Mouse (Mus musculus): ENCODE data around the gene Zfp385b. TPM values are rescaled to one million over a fixed set of nuclear protein-coding genes. Genes with fewer than 3 reads are reported as not detected.

Zfp385b gene
- polyA plus RNA-seq, 1 experiment = 1.7 TPM

DNA sequence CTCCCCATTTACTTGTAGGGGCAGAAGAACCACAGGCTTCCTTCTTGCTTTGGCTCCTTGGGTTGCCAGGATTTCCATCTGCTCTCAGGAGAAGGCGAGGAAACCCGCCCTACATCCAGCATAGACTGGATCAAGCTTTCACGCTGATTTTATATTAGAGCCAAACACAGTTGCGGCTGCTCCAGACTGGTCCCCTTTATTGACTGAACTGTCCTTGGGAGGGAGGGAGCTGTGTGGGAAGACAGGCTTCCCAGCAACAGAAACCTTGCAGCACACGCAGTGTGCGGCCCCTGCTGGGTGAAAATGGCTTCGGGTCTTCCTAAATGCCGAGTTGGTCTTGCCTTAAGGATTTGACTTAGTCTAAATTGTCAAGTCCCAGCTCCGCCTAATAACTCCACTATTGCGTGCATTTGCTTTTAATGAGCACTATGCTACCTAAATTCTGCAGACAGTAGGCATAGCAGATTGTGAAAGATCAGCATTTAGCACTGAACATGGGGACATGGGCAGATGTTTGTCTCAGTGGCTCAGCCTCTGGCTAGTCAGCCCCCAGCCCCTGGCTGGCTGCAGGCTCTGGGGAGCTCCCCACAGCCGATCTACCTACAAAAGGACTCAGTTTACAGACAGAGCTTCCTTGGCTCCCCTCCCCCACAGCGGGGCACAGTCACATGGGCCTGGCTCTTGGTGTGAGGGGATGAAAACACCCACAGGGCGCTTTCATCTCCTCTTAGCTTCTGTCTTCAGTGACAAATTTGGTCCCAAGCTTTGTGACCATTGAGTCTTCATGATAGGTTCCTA, 417.8 kb downstream of the Zfp385b start:
- Histone ChIP-seq H3K4me3 (ENCODE audit: insufficient read depth, low read length) (no peak overlapping the region), H3K27ac (ENCODE audit: insufficient read depth, low read length) (no peak overlapping the region), H3K4me1 (ENCODE audit: control insufficient read depth, insufficient read depth, low read length) (no peaks in the 10 kb centered on the region)
- TF ChIP-seq POLR2A (IDR thresholded peaks at IDR 0.05; ENCODE audit: low read depth, low read length) = no peak
- no peak for TF ChIP-seq CTCF (IDR thresholded peaks at IDR 0.05; ENCODE audit: borderline replicate concordance, insufficient read depth, low read length)

- no peak overlapping the region for H3K27ac ChIP-seq (ENCODE audit: insufficient read depth, low read length)
- TF ChIP-seq POLR2A (IDR thresholded peaks at IDR 0.05; ENCODE audit: low read depth, low read length) = no peak
- TF ChIP-seq CTCF (IDR thresholded peaks at IDR 0.05; ENCODE audit: borderline replicate concordance, insufficient read depth, low read length) = no peak
- no peak overlapping the region for H3K4me3 ChIP-seq (ENCODE audit: insufficient read depth, low read length)
- no peaks in the 10 kb centered on the region for H3K4me1 ChIP-seq (ENCODE audit: control insufficient read depth, insufficient read depth, low read length)
These were observed 425.6 kb downstream of the Zfp385b start for GRCm38 (mm10) chr2:77393881-77394280.

DNA sequence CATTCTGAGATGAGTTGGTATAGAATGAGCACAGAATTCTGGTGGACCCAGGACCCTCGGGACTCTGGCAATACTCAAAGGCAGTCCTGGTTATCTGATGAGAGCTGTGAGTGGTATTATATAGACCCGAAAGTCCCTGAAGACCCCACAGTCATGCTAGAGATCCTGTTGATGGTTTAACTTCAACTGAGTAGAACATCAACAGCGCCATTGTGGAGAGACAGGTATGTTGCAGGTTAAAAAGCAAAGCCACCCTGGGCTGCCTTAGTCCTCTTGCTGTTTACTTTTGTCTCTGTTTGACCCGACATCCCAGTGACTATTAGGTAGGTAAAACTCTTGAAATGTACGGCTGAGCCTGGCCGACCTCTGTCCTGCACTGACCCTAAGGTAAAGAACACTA, 431.3 kb downstream of the Zfp385b start:
- no peak overlapping the region for H3K4me3 ChIP-seq (ENCODE audit: insufficient read depth, low read length)
- H3K27ac ChIP-seq (ENCODE audit: insufficient read depth, low read length) = no peak overlapping the region
- H3K4me1 ChIP-seq (ENCODE audit: control insufficient read depth, insufficient read depth, low read length) = no peaks in the 10 kb centered on the region
- TF ChIP-seq POLR2A (IDR thresholded peaks at IDR 0.05; ENCODE audit: low read depth, low read length) (no peak), CTCF (IDR thresholded peaks at IDR 0.05; ENCODE audit: borderline replicate concordance, insufficient read depth, low read length) (no peak)

DNA sequence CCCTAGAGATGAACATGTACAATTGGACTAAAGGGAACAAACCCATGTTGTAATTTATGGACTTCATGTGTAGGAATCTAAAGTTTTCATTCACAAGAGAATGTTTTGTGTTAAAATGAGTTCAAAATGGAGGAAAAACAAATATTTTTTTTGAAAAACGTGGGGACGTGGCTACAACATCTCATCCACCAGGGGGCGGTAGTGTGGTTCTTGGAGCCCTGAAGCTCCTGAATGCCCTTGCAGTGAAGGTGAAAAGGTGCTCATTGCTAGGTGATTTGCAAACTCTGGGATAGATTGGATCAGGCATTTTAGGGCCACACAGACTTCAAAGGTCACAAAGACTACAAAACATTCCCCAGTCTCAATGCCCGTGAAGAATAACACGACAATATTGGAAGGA, 432.9 kb downstream of the Zfp385b start:
- TF ChIP-seq CTCF (IDR thresholded peaks at IDR 0.05; ENCODE audit: borderline replicate concordance, insufficient read depth, low read length) = peak; percentile 41; the same call in 1 of the 2 replicates
- no peak for TF ChIP-seq POLR2A (IDR thresholded peaks at IDR 0.05; ENCODE audit: low read depth, low read length)
- Histone ChIP-seq H3K4me1 (ENCODE audit: control insufficient read depth, insufficient read depth, low read length) (no peaks in the 10 kb centered on the region), H3K27ac (ENCODE audit: insufficient read depth, low read length) (no peak overlapping the region), H3K4me3 (ENCODE audit: insufficient read depth, low read length) (no peak overlapping the region)

DNA sequence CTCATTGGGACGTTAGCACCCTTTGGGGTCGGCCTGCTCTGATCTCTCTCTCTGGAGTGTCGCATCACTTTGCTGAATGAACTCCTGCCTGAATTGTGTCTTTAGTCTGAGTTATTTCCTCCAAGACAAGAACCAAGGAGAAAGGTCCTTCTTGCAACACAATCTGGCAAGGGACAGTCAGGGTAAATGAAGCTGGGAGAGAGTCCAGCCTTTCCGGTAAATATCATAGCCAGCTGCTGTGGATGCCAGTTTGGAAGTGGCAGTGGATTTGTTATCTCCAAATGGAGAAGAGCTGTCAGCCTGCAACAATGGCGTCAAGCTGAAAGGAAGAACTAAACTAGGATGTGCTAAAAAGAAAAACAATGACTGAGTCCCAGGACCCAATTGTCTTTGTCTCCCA, 436.7 kb downstream of the Zfp385b start:
- H3K4me1 ChIP-seq (ENCODE audit: control insufficient read depth, insufficient read depth, low read length) = no peaks in the 10 kb centered on the region
- no peak overlapping the region for H3K4me3 ChIP-seq (ENCODE audit: insufficient read depth, low read length)
- no peak overlapping the region for H3K27ac ChIP-seq (ENCODE audit: insufficient read depth, low read length)
- TF ChIP-seq CTCF (IDR thresholded peaks at IDR 0.05; ENCODE audit: borderline replicate concordance, insufficient read depth, low read length) = no peak

DNA sequence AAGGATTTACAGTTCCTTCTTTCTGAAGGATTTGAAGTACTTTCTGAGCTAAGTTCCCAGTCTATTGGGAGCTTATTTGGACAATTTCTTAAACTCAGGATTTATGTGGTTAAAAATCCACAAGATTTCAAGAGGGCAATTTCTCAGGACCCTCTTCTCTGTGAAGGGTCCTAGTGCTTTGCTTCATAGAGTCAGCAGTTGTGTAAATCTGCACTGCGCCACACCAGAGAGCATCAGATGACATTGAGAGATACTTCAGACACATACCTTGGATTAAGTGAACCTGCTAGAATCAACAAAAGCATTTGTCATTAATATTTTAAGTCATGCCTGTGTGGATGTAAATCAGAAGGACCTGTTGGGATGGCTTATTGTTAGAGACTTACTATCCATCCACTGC, 439.5 kb downstream of the Zfp385b start:
- Histone ChIP-seq H3K4me1 (ENCODE audit: control insufficient read depth, insufficient read depth, low read length) (peaks cover 3% of the 10 kb centered on the region; the same call in 1 of the 2 replicates), H3K4me3 (ENCODE audit: insufficient read depth, low read length) (no peak overlapping the region), H3K27ac (ENCODE audit: insufficient read depth, low read length) (no peak overlapping the region)
- no peak for TF ChIP-seq POLR2A (IDR thresholded peaks at IDR 0.05; ENCODE audit: low read depth, low read length)
- no peak for TF ChIP-seq CTCF (IDR thresholded peaks at IDR 0.05; ENCODE audit: borderline replicate concordance, insufficient read depth, low read length)

DNA sequence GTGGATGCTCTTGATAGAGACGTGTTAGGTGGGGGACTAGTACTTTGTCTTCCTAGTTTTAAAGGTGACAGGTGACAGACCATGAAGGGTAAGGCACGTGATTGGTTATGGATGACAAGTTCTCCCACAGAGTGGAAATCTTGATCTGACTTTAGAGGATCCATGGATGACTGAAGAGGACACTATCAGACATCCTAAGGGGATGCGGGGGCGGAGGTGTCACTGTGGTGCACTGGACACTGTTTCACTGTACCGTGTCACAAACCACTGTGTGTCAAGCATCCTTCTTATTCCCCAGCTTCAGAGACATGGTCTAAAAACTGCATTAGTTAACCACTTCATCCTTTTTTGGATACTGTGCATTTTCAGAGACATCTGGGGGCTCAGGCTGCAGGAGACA, 440.1 kb downstream of the Zfp385b start:
- peaks cover 3% of the 10 kb centered on the region; the same call in 1 of the 2 replicates for H3K4me1 ChIP-seq (ENCODE audit: control insufficient read depth, insufficient read depth, low read length)
- no peak overlapping the region for H3K4me3 ChIP-seq (ENCODE audit: insufficient read depth, low read length)
- no peak overlapping the region for H3K27ac ChIP-seq (ENCODE audit: insufficient read depth, low read length)
- no peak for TF ChIP-seq POLR2A (IDR thresholded peaks at IDR 0.05; ENCODE audit: low read depth, low read length)
- TF ChIP-seq CTCF (IDR thresholded peaks at IDR 0.05; ENCODE audit: borderline replicate concordance, insufficient read depth, low read length) = no peak

DNA sequence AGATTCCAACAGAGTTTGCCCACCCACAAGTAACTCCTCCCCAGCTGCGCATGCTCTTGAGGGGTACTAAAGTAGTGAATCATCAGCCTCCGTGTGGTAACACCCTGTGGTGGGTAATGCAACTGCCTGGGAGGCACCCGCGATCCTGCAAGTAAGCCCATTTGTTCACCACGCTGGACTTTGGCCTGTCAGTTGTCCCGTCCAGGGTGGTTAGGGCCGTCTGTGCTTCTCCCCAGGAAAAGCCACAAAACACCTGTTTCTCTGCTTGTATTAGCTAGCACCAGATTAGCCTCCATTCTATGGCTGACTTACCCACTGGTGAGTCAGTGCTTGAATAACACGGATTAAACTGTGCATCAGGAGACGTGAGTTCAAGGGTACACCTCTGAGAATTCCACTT, 442.6 kb downstream of the Zfp385b start:
- no peak overlapping the region for H3K27ac ChIP-seq (ENCODE audit: insufficient read depth, low read length)
- peaks cover 3% of the 10 kb centered on the region; the same call in 1 of the 2 replicates for H3K4me1 ChIP-seq (ENCODE audit: control insufficient read depth, insufficient read depth, low read length)
- TF ChIP-seq POLR2A (IDR thresholded peaks at IDR 0.05; ENCODE audit: low read depth, low read length) (no peak), CTCF (IDR thresholded peaks at IDR 0.05; ENCODE audit: borderline replicate concordance, insufficient read depth, low read length) (no peak)
- no peak overlapping the region for H3K4me3 ChIP-seq (ENCODE audit: insufficient read depth, low read length)

GRCm38 (mm10) chr2:77375155-77375554, 444.3 kb downstream of the Zfp385b start:
- H3K4me3 ChIP-seq (ENCODE audit: insufficient read depth, low read length) = no peak overlapping the region
- H3K4me1 ChIP-seq (ENCODE audit: control insufficient read depth, insufficient read depth, low read length) = peaks cover 3% of the 10 kb centered on the region; the same call in 1 of the 2 replicates
- no peak overlapping the region for H3K27ac ChIP-seq (ENCODE audit: insufficient read depth, low read length)
- TF ChIP-seq POLR2A (IDR thresholded peaks at IDR 0.05; ENCODE audit: low read depth, low read length) (no peak), CTCF (IDR thresholded peaks at IDR 0.05; ENCODE audit: borderline replicate concordance, insufficient read depth, low read length) (no peak)

GRCm38 (mm10) chr2:77369174-77369573, 450.3 kb downstream of the Zfp385b start:
- Histone ChIP-seq H3K27ac (ENCODE audit: insufficient read depth, low read length) (no peak overlapping the region), H3K4me1 (ENCODE audit: control insufficient read depth, insufficient read depth, low read length) (no peaks in the 10 kb centered on the region), H3K4me3 (ENCODE audit: insufficient read depth, low read length) (no peak overlapping the region)
- TF ChIP-seq POLR2A (IDR thresholded peaks at IDR 0.05; ENCODE audit: low read depth, low read length) (no peak), CTCF (IDR thresholded peaks at IDR 0.05; ENCODE audit: borderline replicate concordance, insufficient read depth, low read length) (no peak)

Other genes with a start within 250 kb of the Zfp385b start
- 38.3 and 43.3 TPM in 2 replicates for gene Cwc22, start 126.7 kb upstream of the Zfp385b start, polyA plus RNA-seq (2011; ENCODE audit: insufficient read length, low read depth, missing spikeins)

Measured in embryonic fibroblast, embryonic 13.5 days (primary cell).